Mouse (Mus musculus) urinary bladder, postnatal 36 days (tissue): Measurements from ENCODE around the gene 4930404H24Rik.
"Not testable (repeated sequence)": the region's sequence is repeated elsewhere in the genome, so short reads cannot be mapped to it uniquely, and the experiment has no call there.

Source experiments
- DNase-seq, 2 experiments: peaks; one replicate each; pipeline ENCODE4 v3.0.0; 2022; ENCODE audit warnings: low spot score in 2 of 2, mixed read lengths in 1 of 2

The 4930404H24Rik gene

DNA sequence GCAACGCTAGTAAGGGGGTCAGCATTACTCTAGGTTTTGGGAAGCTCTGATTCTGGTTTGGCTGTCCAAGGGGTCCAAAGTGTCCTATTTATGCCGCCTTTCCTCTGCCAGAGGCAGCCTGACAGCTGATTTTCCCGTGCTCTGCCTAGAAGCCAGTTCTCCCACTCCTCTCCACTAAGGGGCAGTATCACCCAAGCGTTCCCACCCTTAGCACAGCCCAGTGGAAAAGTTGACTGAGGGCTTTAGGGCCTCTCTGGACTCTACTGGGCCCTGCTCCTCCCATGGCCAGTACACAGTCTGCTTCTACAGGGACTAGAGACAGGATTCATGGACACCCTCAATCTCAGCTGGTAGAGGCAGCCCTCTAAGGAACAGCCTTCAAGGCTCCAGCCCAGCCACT is 14.0 kb upstream of the 4930404H24Rik start:
- DNase-seq = peak; percentile 63 to 71

DNA sequence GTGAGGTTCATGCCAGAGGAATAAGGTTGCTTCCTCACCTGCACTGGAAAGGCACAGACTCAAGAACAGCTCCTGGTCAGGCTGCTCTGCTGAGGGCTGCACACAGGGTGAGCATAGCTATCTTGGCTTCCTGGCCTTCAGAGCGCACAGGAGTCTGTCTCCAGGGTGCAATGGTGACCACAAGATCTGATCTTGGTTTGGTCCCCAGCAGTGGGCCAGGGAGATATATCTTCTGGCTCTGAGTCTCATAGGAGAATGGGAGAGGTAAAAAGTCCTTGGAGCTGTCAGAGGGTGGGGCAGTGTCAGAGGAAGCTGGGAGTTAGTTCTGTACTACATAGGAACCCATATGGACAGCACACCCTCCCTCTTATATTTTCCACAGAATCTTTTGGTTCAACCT is 13.1 kb upstream of the 4930404H24Rik start:
- no peak for DNase-seq

DNA sequence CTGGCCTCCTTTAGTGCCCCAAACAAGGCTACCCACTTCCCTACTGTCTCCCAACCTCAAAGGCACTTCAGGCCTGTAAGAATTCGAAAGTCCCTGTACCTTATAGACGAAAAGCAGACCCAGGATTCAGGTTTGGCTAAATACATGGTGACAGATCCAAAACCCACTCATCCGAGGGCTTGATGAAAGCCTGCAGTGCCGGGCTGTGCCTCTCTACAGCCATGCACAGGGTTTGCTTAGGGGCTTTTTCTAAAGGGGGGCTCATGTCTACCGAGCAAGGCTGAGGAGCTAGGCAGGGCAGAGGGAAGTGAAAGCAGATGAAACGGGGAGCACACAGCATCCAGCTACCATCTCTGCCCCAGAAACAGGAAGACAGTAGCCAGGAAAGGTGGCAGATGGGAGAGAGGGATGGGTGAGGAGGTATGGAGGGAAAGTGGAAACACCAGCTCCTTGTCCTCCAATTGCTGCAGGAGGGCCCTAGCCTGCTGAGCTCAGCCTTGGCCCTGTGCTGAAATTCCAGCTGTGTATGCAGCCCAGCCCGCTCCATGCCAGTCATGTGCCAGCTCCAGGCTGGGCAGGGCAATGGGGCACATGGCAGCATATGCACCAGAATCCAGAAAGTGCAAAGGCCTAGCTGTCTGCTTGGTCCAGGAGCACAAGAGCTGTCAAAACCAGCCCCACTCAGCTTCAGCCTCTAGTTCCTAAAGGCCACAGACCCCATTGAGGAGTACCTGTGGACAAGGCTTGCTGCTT is 11.3 kb upstream of the 4930404H24Rik start:
- no peak for DNase-seq

- no peak for DNase-seq
Measured at GRCm38 (mm10) chr2:153481861-153482120, 10.8 kb upstream of the 4930404H24Rik start.

GRCm38 (mm10) chr2:153483118-153483983 is 9.2 kb upstream of the 4930404H24Rik start:
- DNase-seq = peak in 1 of 2 experiments; percentile 42

DNA sequence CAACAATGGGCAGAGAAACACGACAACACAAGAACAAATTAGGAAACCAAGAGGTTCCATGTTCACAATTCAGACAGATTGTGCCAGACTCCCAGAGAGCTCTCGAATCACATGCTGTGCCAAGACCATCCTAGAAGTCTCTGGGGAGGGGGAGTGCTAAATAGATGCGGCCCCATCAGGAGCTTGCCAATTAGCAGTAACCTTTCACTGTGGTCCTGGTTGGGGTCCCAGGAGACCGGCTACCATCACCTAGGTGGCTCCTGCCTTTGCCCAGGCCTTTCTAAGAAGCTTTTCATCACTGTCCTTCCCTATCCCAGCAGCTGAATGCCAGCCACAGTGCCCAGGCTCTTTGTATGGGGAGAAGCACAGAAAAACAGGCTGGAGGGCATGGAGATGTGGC is 8.5 kb upstream of the 4930404H24Rik start:
- DNase-seq = no peak

DNA sequence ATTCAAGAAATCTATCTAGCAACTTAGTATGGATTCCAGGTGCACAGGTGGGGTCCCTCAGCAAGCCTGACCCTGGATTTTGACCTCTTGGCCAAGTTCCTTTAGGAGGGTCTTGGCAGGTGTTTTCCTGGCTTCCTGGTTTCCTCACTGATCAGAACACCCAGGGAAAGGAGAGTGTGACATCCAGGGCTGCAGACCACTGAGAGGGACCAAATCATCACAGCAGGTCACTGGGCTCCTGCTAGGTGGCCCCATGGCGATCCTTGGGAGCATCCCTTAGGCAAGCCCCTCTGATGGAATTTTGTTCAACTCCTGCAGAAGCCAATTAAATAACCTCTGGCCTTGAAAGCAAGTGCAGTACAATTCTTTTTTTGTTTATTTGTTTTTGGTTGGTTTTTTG is 2.5 kb upstream of the 4930404H24Rik start:
- DNase-seq = no peak

DNA sequence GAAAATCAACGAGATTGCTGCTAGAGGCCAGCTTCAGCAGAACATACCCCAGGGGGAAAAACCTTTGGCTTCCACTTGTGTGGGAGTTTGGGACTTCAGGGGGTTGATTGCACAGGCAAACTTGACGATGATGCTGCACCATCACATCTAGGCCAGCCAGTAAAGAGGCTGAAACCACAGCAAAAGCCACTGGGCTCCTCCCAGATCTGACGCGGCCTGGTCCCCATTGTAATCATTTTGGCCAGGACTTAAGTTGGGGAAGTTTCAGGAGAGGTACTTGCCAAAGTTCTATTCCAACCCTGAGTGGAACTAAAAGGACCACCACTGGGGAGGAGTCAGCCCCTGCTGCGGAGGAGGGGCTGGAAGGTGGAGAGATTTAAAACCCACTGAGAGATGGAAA is 1.6 kb upstream of the 4930404H24Rik start:
- DNase-seq = no peak

GRCm38 (mm10) chr2:153491512-153492178 is 945 bp upstream of the 4930404H24Rik start:
- no peak for DNase-seq

GRCm38 (mm10) chr2:153492179-153492517 is 442 bp upstream of the 4930404H24Rik start:
- DNase-seq = no peak

DNA sequence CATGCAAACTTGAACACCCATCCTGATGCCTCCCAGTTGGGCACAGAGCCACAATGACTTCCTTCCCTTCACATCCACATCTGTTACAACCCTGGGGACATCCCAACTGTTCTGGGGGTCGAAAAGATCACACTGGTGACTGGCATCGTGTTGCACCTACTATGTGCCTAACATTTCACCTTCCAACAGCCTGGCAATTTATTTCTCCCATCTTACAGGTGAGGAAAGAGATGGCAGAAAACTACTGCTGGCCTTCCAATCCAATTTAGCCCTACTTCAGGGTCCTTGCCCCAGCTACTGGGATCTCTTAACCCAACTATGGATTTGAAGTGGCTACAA is 772 bp downstream of the 4930404H24Rik start:
- no peak for DNase-seq

- peak; percentile 47 to 68 for DNase-seq
Measured at GRCm38 (mm10) chr2:153493781-153494292, 1.2 kb downstream of the 4930404H24Rik start.

- DNase-seq = peak; percentile 34 to 57
Measured at GRCm38 (mm10) chr2:153494293-153494811, 1.8 kb downstream of the 4930404H24Rik start.

GRCm38 (mm10) chr2:153495391-153495790 is 2.8 kb downstream of the 4930404H24Rik start:
- not testable (repeated sequence) for DNase-seq

GRCm38 (mm10) chr2:153495818-153496217 is 3.2 kb downstream of the 4930404H24Rik start:
- peak; percentile 71 to 80 for DNase-seq

GRCm38 (mm10) chr2:153496301-153496700 is 3.7 kb downstream of the 4930404H24Rik start:
- no peak for DNase-seq

DNA sequence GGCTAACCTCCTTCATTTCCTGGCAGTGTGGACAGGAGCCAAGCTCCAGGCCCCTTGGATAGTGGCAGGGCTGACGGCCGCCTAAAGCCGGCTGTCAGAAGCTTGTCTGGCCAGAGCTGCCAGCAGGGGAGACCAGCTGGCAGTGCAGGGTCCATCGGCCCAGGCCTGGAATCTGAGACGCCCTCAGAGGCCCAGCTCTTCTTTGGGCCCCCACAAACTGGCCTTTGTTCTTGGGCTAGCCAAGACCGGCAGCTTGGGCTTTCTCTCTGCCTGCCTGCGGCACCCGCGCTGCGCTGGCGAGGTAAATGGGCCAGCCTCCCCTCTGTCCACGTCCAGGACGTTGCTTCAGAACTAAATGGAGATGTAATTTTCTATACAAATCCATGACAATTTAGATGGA is 4.3 kb downstream of the 4930404H24Rik start:
- no peak for DNase-seq

GRCm38 (mm10) chr2:153499154-153499553 is 6.6 kb downstream of the 4930404H24Rik start:
- no peak for DNase-seq

- DNase-seq = no peak
Measured at GRCm38 (mm10) chr2:153506385-153506784, 13.8 kb downstream of the 4930404H24Rik start.

GRCm38 (mm10) chr2:153507969-153508368 is 15.4 kb downstream of the 4930404H24Rik start:
- DNase-seq = no peak

DNA sequence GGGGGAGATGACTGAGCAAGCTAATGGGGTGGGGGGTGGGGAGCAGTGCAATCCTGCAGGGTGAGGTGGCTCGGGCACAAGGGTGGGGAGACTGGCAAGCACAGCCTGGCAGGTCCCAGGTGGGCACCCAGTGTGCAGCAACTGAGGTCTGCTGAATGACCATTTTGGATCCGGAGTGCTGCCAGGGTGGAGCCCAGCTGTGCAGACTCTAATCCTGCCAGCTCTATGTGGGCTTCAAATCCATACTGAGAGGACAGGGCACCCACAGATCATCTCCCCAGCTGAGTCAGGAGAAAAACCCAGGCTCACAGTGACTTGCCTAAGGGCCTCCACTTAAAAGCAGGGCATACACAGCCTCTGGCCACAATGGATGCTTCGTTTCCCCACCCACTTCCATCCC is 15.8 kb downstream of the 4930404H24Rik start:
- DNase-seq = no peak
